Mouse (Mus musculus): ENCODE measurements at regions not wholly inside any gene's neighbourhood (a gene's known extent, or its start where the extent isn't known, plus 50 kb on each side); places are given as distances from the start of the nearest gene placed in this dataset.
"Not testable (repeated sequence)": the region's sequence is repeated elsewhere in the genome, so short reads cannot be mapped to it uniquely, and the experiment has no call there.

DNA sequence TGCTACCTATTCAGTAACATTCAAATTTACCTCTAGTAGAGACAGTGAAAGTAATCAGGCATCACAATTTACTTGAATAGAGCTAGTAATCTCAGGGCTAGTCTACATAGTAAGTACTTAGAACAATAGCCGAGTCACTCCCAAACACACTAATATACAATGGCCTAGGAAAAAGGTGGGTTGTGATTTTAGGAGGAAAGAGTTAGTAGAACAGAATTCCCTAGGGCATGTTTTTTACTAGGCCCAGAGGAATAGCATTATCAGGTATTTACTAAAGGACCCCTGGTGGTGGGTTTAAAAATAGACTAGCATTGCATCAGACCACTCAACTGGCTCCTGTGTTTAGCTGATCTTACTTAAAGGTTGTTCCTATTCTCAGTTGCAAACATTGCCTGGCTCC, 535.8 kb downstream of the Mat2b start:
- not testable (repeated sequence) for DNase-seq

DNA sequence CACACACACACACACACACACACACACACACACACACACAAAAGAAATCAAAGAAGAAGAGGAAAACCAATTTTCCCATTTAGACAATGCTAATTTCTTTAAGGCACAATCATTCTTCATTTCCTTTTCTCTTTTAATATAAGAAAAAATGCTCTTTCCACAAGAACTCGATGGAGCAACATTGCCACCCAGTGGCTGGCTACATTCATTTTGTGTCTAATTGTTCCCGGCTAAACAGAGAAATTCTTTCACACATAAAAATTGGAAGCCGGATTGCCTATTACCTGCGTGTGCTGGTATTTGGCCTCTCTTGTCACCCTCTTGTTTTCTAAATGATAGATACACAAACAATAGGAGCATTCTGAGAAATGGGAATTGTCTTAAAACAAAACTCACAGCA, 545.7 kb downstream of the Mat2b start:
- DNase-seq = peak; percentile 6

GRCm38 (mm10) chr11:40137803-40138202, 557.2 kb downstream of the Mat2b start:
- no peak for DNase-seq

- no peak for DNase-seq
These were observed 592.4 kb downstream of the Mat2b start for GRCm38 (mm10) chr11:40102613-40103012.

DNA sequence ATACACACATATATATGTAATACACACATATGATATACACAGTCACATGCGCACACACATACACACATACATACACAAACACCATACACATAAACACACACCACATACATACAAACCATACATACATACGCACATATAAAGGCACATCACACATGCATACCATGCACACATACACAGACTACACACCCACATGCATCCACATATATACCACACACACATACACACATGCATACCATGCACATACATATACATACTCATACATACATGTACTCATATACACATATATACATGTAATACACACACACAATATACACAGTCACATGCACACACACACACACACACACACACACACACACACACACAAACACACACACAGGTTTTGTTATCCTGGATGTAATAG, 620.7 kb downstream of the Mat2b start:
- DNase-seq = no peak

DNA sequence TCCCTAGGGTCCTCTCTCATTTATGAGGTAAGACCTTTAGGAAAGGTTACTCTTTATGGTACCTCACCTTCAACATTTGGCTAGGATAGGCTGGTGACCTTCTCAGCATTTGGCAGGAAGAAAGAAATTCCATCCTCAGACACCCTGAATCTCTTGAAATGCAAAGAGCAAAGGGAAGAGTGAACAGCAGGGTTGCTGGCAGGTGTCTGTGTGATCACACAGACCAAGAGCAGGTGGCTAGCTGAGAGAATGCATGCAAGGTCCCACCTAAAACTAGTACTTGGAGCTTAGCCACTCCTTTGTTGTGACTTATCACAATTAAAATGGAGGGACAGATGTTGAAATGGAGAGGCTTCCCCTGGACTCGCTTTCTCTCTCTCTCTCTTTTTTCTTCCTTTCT, 644.5 kb downstream of the Mat2b start:
- no peak for DNase-seq

DNA sequence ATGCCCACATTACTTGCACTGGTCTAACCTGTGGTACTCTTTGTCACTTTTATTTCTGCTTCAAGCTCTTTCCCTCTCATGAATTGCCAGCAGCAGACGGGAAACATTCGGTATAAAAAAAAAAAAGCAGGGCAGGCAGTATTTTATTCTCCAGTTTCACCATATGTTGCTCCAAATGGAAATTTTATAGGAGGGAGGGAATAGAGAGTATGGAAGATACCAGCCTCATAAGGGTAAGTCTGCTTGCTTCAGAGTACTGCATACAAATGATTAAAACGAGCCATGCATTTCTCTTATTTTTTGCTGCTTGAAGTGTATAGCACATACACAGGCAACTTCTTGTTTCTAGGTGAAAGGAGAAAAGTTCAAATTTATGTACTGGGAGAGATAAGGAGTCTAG, 667.5 kb downstream of the Mat2b start:
- DNase-seq = no peak

DNA sequence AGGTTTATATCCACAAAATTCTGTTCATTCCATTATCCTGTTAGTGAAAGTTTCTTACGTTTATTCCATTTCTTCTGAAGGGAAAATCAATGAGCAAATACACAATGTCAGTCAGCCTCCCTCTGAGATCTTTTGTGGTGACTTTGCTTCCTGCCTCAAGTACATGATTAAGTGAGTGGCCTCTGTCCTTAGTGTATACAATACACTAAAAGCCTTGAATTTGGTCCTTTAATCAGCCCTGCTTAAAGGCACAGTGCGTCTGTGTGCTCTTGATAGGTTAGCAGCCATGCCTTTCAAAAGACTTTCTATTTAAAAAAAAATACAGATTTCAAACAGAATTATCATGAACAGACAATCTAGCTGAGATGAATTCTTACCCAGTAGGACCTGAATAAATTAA, 695.5 kb downstream of the Mat2b start:
- DNase-seq = no peak

DNA sequence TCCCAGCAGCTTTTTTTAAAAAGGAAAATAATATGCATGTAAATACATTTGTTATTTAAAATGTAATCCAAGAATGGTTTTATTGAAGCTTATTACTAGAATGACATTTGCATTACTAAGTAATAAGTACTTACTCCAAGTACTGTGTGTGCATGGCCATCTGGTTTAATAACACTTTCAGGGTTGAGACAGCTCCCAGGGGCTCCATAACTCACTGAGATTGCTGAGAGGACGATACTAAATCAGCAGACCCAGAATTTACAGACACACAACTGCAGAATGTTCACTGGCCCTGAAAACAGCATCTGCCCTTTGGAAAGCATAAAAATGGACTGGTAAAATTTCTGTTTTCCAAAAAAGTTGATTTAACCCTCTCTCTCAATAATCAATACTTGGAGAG, 696.4 kb downstream of the Mat2b start:
- DNase-seq = no peak

- no peak for DNase-seq
These were observed 722.4 kb downstream of the Mat2b start for GRCm38 (mm10) chr11:39972585-39972984.

GRCm38 (mm10) chr11:39963705-39964104, 731.3 kb downstream of the Mat2b start:
- no peak for DNase-seq

DNA sequence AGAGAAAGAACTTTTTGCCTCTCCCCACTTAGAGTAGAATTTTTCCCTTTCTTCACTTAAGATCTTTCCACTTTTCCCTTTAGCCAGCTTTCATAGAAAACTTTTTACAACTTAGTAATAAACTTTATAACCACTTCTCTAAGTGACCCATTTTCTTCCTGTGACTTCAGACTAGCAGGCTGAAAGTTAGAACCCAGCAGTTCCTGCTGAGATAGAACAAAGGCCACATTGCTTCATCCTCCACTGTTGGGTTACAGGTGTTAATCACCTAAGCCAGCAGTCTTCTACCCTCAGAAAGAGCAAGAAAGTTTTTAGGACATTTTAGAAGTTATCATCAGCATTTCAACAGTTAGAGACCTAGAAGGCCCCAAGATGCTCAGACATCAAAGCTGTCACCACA, 740.6 kb downstream of the Mat2b start:
- DNase-seq = no peak

DNA sequence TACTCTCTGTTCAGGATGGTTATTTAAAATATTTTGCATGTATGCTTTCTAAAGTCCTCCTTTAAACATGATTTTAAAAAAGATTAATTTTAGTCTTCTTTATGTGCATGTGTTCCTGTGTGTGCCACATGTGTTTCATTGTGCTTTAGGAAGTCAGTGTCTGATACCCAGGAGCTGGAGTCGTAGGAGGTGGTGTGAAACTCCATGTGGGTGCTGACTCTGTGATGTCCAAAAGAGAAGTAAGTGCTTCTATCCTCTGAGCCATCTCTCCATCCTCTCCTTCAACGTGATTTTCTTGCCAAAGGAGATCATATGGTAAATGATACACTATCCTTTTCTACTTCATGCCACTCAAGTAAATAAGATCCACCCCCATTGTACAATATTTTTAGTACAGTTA, 750.8 kb downstream of the Mat2b start:
- DNase-seq = no peak

DNA sequence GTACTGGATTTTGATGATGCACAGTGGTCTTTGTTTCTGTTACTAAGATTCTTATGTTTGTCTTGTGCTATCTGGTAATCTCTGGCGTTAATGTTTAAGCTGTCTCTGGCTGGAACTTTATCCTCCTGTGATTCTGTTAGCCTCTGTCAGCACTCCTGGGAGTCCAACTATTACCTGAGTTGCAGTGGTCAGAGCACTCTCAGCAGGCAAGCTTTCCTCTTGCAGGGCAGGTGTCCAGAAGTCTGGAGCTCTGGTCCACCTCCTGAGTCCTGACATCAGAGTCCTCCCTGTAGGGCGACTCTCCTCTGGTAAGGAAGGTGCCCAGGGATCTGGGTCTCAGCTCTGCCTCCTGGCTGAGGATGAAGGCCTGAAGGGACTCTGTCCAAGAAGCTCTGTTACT, 760.8 kb downstream of the Mat2b start:
- DNase-seq = no peak

DNA sequence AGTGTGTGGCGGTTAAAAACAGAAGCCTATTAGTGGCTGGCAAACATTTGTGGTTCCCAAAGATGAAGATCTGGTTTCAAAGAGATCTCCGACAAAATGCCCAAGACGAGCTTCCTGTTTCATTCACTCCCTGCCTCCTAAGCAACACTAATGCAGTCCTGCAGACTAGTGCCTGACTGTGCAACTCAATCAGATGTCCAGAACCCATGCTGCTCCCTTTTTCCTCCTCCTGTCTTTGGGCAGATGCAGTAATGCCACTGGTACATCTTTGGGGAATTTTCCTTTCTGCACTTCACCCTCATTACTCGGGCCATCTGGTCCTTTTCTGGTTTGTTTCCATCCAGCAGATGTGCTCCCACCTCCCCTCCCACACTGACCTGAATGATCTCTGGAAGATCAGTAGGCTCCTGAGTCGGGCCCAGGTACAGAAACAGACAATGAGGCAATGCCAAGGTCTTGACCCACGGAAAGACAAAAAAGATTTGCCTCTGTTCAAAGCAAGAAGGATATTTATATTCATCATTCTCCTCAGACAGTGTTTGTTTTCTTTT, 771.0 kb downstream of the Mat2b start:
- no peak for DNase-seq

DNA sequence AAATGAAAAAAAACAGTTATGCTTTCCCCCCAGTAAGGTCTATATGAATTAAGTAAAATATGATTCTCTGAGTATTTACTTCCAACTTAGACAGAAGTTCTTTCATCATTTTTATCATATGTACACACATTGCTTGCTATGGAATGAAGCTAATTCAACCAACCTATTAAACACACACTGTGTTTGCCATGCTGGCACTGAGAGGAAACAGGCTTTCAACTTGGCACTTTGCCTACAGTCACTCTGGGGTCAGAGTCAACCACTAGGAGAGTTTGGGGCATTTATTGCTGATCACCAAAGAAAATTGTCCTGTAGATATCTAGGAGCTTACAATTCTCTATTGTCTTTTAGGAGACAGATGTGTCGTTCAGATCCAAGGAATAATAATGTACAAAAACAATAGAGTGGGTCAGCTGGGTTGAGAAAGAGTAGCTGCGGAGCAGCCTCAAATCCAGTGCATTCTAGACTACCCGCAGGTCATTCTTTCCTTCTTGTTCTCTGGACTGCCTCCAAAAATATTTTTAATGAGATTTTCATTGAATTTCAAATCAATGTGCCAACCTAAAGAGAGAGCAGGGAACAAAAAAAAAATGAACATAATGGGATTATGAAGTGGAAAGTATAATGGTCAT, 777.2 kb downstream of the Mat2b start:
- DNase-seq = no peak

GRCm38 (mm10) chr11:39899644-39900225, 795.3 kb downstream of the Mat2b start:
- DNase-seq = no peak

- no peak for DNase-seq
These were observed 811.7 kb downstream of the Mat2b start for GRCm38 (mm10) chr11:39883305-39883704.

DNA sequence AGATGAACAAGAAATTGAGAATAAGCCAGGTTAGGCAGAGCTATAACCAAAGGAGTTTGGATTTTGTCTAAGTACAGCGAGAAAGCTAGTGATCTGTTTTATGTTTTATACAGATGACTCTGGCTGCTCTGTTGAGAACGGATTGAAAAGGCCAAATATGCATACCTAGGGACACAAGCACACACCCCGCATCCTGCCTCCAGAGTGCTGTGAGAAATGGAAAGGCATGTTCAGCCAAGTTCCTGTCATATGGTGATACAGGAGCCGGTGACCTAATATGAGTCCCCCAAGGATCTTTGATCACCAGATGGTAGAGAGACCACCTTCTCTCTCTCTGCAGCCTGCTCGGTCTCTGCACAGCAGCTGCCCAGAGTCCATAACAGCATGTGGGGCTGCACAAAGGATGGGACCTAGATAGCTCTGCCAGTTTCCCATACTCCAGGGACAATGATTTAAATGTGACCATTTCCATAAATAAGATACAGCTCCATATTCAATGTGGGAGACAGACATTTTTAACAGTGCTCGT, 826.5 kb downstream of the Mat2b start:
- no peak for DNase-seq
